Mouse (Mus musculus) v-Abl transformed pro-B cells (cell line): ENCODE data around the gene A130010J15Rik.

Source experiments
- in situ Hi-C, 2 experiments: fragments of 400-800 bp; cut with MboI; formaldehyde crosslinking; loops; one replicate each; pipeline ENCODE4 v1.15.1; 2025; ENCODE audit not compliant: unreplicated experiment in 2 of 2

The A130010J15Rik gene

GRCm38 (mm10) chr1:193197494-193198205 lies 29.8 kb downstream of the A130010J15Rik start:
- in situ Hi-C loops, result loop anchor here in 1 of 2 experiments (5.0 kb wide), 1 partner anchor 65 kb away; the partner anchor contains the start of gene Diexf

- in situ Hi-C loops, result loop anchor here in 1 of 2 experiments (5.0 kb wide), 1 partner anchor 66 kb away; the partner anchor contains the start of gene Diexf
Measured at GRCm38 (mm10) chr1:193198312-193198711, 30.5 kb downstream of the A130010J15Rik start.

- in situ Hi-C loops, result loop anchor here (10.0 to 25.0 kb wide), 4 partner anchors 196 to 511 kb away; no protein-coding TSS in a partner anchor
Measured at GRCm38 (mm10) chr1:193200640-193201382, 33.0 kb downstream of the A130010J15Rik start.

- in situ Hi-C loops, result loop anchor here (10.0 to 25.0 kb wide), 4 partner anchors 197 to 511 kb away; no protein-coding TSS in a partner anchor
Measured at GRCm38 (mm10) chr1:193201383-193201778, 33.5 kb downstream of the A130010J15Rik start, which contains the start of gene Traf3ip3. Traf3ip3 (minus strand) TSS chr1:193201703.

GRCm38 (mm10) chr1:193203821-193204220 lies 36.0 kb downstream of the A130010J15Rik start:
- in situ Hi-C loops, result loop anchor here (10.0 to 25.0 kb wide), 4 partner anchors 199 to 508 kb away; no protein-coding TSS in a partner anchor

GRCm38 (mm10) chr1:193205431-193205830 lies 37.6 kb downstream of the A130010J15Rik start:
- in situ Hi-C loops, result loop anchor here (5.0 to 25.0 kb wide), 8 partner anchors 47 to 507 kb away; no protein-coding TSS in a partner anchor

DNA sequence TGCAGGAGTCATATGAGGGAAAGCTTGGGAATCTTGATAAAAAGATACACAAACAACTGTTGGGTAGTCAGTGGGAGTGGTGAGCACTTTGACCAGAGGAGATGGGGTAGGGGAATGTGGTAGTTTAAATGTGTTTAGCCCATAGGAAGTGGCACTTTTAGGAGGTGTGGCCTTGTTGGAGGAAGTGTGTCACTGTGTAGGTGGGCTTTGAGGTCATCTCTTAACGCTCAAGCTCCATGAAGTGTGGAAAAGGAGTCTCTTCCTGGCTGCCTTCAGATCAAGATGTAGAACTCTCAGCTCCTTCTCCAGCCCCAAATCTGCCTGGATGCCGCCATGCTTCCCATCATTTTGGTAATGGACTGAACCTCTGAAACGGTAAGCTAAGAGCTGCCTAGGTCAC lies 39.7 kb downstream of the A130010J15Rik start, which contains the start of gene Lamb3:
Gene Lamb3, plus strand, starts transcription at position 197 of the 400 bp plus-strand sequence.
- in situ Hi-C loops, result loop anchor here (5.0 to 25.0 kb wide), 8 partner anchors 45 to 505 kb away; no protein-coding TSS in a partner anchor

- in situ Hi-C loops, result loop anchor here (5.0 to 25.0 kb wide), 8 partner anchors 44 to 504 kb away; no protein-coding TSS in a partner anchor
Measured at GRCm38 (mm10) chr1:193208178-193208577, 40.3 kb downstream of the A130010J15Rik start.

- in situ Hi-C loops, result loop anchor here (5.0 to 25.0 kb wide), 3 partner anchors 41 to 501 kb away; no protein-coding TSS in a partner anchor
Measured at GRCm38 (mm10) chr1:193211371-193211770, 43.5 kb downstream of the A130010J15Rik start.

DNA sequence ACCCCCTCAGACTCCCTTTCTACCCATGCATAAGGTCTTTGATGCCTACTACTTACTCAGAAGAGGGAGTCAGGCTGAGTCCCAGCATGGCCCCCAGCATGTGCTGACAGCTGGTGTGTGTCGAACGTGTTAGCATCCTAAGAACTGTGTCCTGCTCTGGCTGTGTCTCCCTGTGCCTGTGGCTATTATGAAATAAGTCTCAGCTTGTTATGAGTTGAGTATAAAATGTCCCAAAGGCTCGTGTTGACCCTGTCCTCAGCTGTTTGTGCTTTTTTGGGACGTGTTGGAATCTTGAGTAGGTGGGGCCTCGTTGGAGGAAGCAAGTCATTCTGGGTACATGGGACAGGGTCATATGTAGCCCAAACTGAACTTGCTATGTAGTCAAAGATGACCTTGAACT lies 46.2 kb downstream of the A130010J15Rik start:
- in situ Hi-C loops, result loop anchor here (5.0 to 25.0 kb wide), 3 partner anchors 38 to 498 kb away; no protein-coding TSS in a partner anchor

DNA sequence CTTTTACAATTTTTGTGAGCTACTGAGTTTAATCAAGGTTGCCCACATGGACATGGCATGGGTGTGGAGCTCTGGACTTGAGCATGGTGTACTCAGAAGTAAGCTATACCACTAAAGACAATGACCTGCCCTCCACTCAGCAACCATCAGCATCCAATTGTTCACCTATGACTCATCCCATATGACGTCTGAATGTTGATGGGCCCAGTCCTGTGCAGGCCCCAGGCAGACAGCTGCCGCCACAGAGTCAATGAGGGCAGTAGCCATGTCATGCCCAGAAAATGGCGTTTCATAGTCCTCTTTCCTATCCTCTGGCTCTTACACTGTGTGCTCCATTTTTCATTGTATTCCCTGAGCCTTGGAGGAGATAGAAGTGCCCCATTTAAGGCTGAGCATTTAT lies 48.2 kb downstream of the A130010J15Rik start:
- in situ Hi-C loops, result loop anchor here (25.0 kb wide), 2 partner anchors 371 to 496 kb away; no protein-coding TSS in a partner anchor

- in situ Hi-C loops, result loop anchor here (25.0 kb wide), 2 partner anchors 367 to 492 kb away; no protein-coding TSS in a partner anchor
Measured at GRCm38 (mm10) chr1:193220408-193220807, 52.6 kb downstream of the A130010J15Rik start.

- in situ Hi-C loops, result no loop called here
Measured at GRCm38 (mm10) chr1:193225531-193225930, 57.7 kb downstream of the A130010J15Rik start.

GRCm38 (mm10) chr1:193226114-193226513 lies 58.3 kb downstream of the A130010J15Rik start:
- in situ Hi-C loops, result no loop called here

DNA sequence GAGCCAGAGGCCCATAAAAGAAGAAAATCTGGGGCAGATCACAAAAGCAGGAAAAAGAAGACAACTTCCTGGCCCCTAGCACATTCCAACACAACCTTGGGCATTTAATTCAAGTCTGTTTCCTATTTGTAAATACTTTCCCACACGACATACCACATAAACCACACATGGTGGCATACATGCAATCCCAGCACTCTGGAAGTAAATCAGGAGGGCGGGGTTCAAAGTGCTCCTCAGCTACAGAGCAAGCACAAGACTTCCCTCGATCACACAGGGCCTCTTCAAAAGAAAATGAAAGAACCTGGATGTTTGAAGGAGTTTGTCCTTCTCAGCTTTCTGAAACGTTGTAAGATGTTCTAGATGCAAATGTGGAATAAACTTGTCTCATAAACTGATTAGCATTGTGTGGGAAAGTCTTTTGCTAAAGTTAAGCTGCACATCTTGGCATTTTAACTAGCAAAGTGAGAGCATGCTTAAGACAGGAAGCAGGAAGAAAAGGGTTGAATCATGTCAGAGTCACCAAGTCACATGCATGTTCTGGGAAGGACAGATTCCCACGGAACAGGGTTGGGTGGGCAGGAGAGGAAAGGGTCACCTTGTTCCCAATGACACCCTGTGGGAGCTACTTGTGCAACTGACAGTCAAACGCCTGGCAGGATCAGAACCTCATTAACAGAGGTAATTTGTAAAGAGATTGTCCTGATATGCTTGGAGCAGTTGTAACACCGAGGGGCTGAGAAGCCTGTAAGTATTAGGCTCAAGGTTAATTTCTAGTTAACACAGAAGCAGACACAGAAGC lies 59.1 kb downstream of the A130010J15Rik start:
- in situ Hi-C loops, result no loop called here
